Mouse (Mus musculus) MEL (cell line): Measurements from ENCODE around the gene Shisa8. TPM values are rescaled to one million over a fixed set of nuclear protein-coding genes. Genes with fewer than 3 reads are reported as not detected.

Experiments
- DNase-seq: peaks from one replicate; pipeline ENCODE4 v3.0.0; 2011; ENCODE audit warnings: low read depth, low spot score
- H3K27ac ChIP-seq: 2 replicates; pipeline ENCODE4 v1.5.1; 2012; ENCODE audit warnings: low read depth, mild to moderate bottlenecking, control low read depth, low read length, moderate library complexity; ENCODE audit not compliant: control insufficient read depth
- H3K27me3 ChIP-seq, 2 experiments: fragments of 150-350 bp in 1 of 2; sonication (generic) in 1 of 2; 2 replicates each; pipeline ENCODE4 v1.6.1; 2012; ENCODE audit warnings: low read length in 2 of 2, mild to moderate bottlenecking in 2 of 2, improper control_type of control experiment in 1 of 2, moderate library complexity in 1 of 2; ENCODE audit not compliant: insufficient read depth in 2 of 2, control insufficient read depth in 1 of 2
- H3K36me3 ChIP-seq, 2 experiments: 2 replicates each; pipeline ENCODE4 v1.6.1; 2012 to 2014; ENCODE audit warnings: low read length in 2 of 2, improper control_type of control experiment in 1 of 2, inconsistent platforms in 1 of 2, mild to moderate bottlenecking in 1 of 2; ENCODE audit not compliant: insufficient read depth in 2 of 2, control insufficient read depth in 1 of 2
- H3K4me1 ChIP-seq, 2 experiments: fragments of 150-350 bp in 1 of 2; sonication (generic) in 1 of 2; 2 replicates each; pipeline ENCODE4 v1.6.1; 2012; ENCODE audit warnings: low read length in 2 of 2, improper control_type of control experiment in 1 of 2, mild to moderate bottlenecking in 1 of 2; ENCODE audit not compliant: insufficient read depth in 2 of 2, control insufficient read depth in 1 of 2
- H3K4me3 ChIP-seq, 2 experiments: fragments of 150-350 bp in 1 of 2; sonication (generic) in 1 of 2; 2 replicates each; pipeline ENCODE4 v1.5.1; 2012; ENCODE audit warnings: low read depth in 2 of 2, low read length in 2 of 2, mild to moderate bottlenecking in 2 of 2, moderate library complexity in 2 of 2, control low read depth in 1 of 2, improper control_type of control experiment in 1 of 2; ENCODE audit not compliant: control insufficient read depth in 1 of 2, insufficient read depth in 1 of 2
- H3K79me2 ChIP-seq: 2 replicates; pipeline ENCODE4 v1.6.1; 2012; ENCODE audit warnings: mild to moderate bottlenecking, low read length, moderate library complexity; ENCODE audit not compliant: control insufficient read depth, poor library complexity, insufficient read depth
- H3K9ac ChIP-seq: 2 replicates; pipeline ENCODE4 v1.6.1; 2012; ENCODE audit warnings: low read depth, mild to moderate bottlenecking, control low read depth, low read length, moderate library complexity; ENCODE audit not compliant: control insufficient read depth, poor library complexity, severe bottlenecking
- H3K9me3 ChIP-seq: fragments of 150-350 bp; sonication (generic); replicated peaks from 2 replicates; pipeline ENCODE4 v1.6.1; 2012; ENCODE audit warnings: mild to moderate bottlenecking, low read length, improper control_type of control experiment, moderate library complexity; ENCODE audit not compliant: insufficient read depth
- CHD2 ChIP-seq: IDR thresholded peaks from 2 replicates; pipeline ENCODE4 v1.6.1; 2011; ENCODE audit warnings: low read length, improper control_type of control experiment
- CTCF ChIP-seq, 3 experiments: IDR thresholded peaks in 2 of 3; conservative IDR thresholded peaks in 1 of 3; 2 replicates each; pipeline ENCODE4 v1.5.1; 2011 to 2012; ENCODE audit warnings: low read length in 3 of 3, low read depth in 2 of 3, mild to moderate bottlenecking in 2 of 3, improper control_type of control experiment in 1 of 3, inconsistent platforms in 1 of 3, mixed read lengths in 1 of 3, moderate library complexity in 1 of 3; ENCODE audit not compliant: control insufficient read depth in 1 of 3, insufficient read depth in 1 of 3, poor library complexity in 1 of 3, severe bottlenecking in 1 of 3
- ELF1 ChIP-seq: IDR thresholded peaks from 2 replicates; pipeline ENCODE4 v1.6.1; 2014; ENCODE audit warnings: low read depth, mild to moderate bottlenecking, inconsistent platforms, low read length, improper control_type of control experiment, moderate library complexity
- ETS1 ChIP-seq: IDR thresholded peaks from 2 replicates; pipeline ENCODE4 v1.6.1; 2012; ENCODE audit warnings: low read depth, mild to moderate bottlenecking, inconsistent platforms, low read length, improper control_type of control experiment, moderate library complexity
- GABPA ChIP-seq: IDR thresholded peaks from 2 replicates; pipeline ENCODE4 v1.6.1; 2012; ENCODE audit warnings: low read depth, mild to moderate bottlenecking, inconsistent platforms, low read length, improper control_type of control experiment, moderate library complexity
- HCFC1 ChIP-seq: IDR thresholded peaks from 2 replicates; pipeline ENCODE4 v1.6.1; 2012; ENCODE audit warnings: low read depth, mild to moderate bottlenecking, inconsistent platforms, low read length, improper control_type of control experiment, moderate library complexity
- JUND ChIP-seq: IDR thresholded peaks from 2 replicates; pipeline ENCODE4 v1.6.1; 2011; ENCODE audit warnings: low read depth, mild to moderate bottlenecking, improper control_type of control experiment, low read length
- KAT2A ChIP-seq: conservative IDR thresholded peaks from 2 replicates; pipeline ENCODE4 v1.6.1; 2012; ENCODE audit warnings: low read depth, low read length, improper control_type of control experiment, inconsistent platforms
- MAX ChIP-seq: IDR thresholded peaks from 2 replicates; pipeline ENCODE4 v1.6.1; 2011; ENCODE audit warnings: low read length, improper control_type of control experiment
- MAZ ChIP-seq: IDR thresholded peaks from 2 replicates; pipeline ENCODE4 v1.6.1; 2012; ENCODE audit warnings: low read depth, mild to moderate bottlenecking, inconsistent platforms, low read length, improper control_type of control experiment
- MEF2A ChIP-seq: IDR thresholded peaks from 2 replicates; pipeline ENCODE4 v1.6.1; 2014; ENCODE audit warnings: low read depth, mild to moderate bottlenecking, inconsistent platforms, low read length, improper control_type of control experiment; ENCODE audit not compliant: poor library complexity, insufficient replicate concordance, severe bottlenecking; ENCODE audit errors: extremely low read depth
- MYB ChIP-seq: IDR thresholded peaks from 2 replicates; pipeline ENCODE4 v1.6.1; 2011; ENCODE audit warnings: mild to moderate bottlenecking, low read depth, low read length, improper control_type of control experiment
- POLR2AphosphoS5 ChIP-seq: IDR thresholded peaks from 2 replicates; pipeline ENCODE4 v1.6.1; 2012; ENCODE audit warnings: low read depth, borderline replicate concordance, mild to moderate bottlenecking, inconsistent platforms, low read length, moderate library complexity, mixed read lengths
- RAD21 ChIP-seq: IDR thresholded peaks from 2 replicates; pipeline ENCODE4 v1.6.1; 2011; ENCODE audit warnings: mild to moderate bottlenecking, low read depth, low read length, improper control_type of control experiment
- RCOR1 ChIP-seq: IDR thresholded peaks from 2 replicates; pipeline ENCODE4 v1.6.1; 2012; ENCODE audit warnings: low read depth, mild to moderate bottlenecking, inconsistent platforms, low read length, improper control_type of control experiment
- SIN3A ChIP-seq: IDR thresholded peaks from 2 replicates; pipeline ENCODE4 v1.6.1; 2012; ENCODE audit warnings: low read length, improper control_type of control experiment, inconsistent platforms
- SMC3 ChIP-seq: IDR thresholded peaks from 2 replicates; pipeline ENCODE4 v1.6.1; 2011; ENCODE audit warnings: low read depth, low read length, improper control_type of control experiment
- TAL1 ChIP-seq: IDR thresholded peaks from 2 replicates; pipeline ENCODE4 v1.6.1; 2012; ENCODE audit warnings: mild to moderate bottlenecking, inconsistent platforms, low read length, moderate library complexity, mixed read lengths
- UBTF ChIP-seq: IDR thresholded peaks from 2 replicates; pipeline ENCODE4 v1.6.1; 2012; ENCODE audit warnings: low read depth, mild to moderate bottlenecking, inconsistent platforms, low read length, improper control_type of control experiment, moderate library complexity, borderline replicate concordance; ENCODE audit not compliant: insufficient read depth
- USF1 ChIP-seq: IDR thresholded peaks from 2 replicates; pipeline ENCODE4 v1.6.1; 2014; ENCODE audit warnings: low read depth, mild to moderate bottlenecking, inconsistent platforms, low read length, improper control_type of control experiment, moderate library complexity
- ZC3H11A ChIP-seq: IDR thresholded peaks from 2 replicates; pipeline ENCODE4 v1.6.1; 2012; ENCODE audit warnings: low read depth, mild to moderate bottlenecking, inconsistent platforms, low read length, improper control_type of control experiment
- ZKSCAN1 ChIP-seq: IDR thresholded peaks from 2 replicates; pipeline ENCODE4 v1.6.1; 2012; ENCODE audit warnings: low read depth, mild to moderate bottlenecking, inconsistent platforms, low read length, improper control_type of control experiment, moderate library complexity
- ZMIZ1 ChIP-seq: IDR thresholded peaks from 2 replicates; pipeline ENCODE4 v1.6.1; 2012; ENCODE audit warnings: low read depth, mild to moderate bottlenecking, inconsistent platforms, low read length, improper control_type of control experiment, moderate library complexity
- ZNF384 ChIP-seq: IDR thresholded peaks from 2 replicates; pipeline ENCODE4 v1.6.1; 2012; ENCODE audit warnings: low read depth, mild to moderate bottlenecking, inconsistent platforms, low read length, improper control_type of control experiment
- polyA plus RNA-seq, 2 experiments: library from polyadenylated mRNA; stranded (reverse) in 1 of 2; unstranded in 1 of 2; fragments of >175 nt in 1 of 2; fragments of >200 nt in 1 of 2; gene quantifications; 2 replicates each; pipeline versions ENCODE4 v1.2.1 to v1.2.4; 2012; ENCODE audit warnings: low replicate concordance in 2 of 2, low read depth in 1 of 2; ENCODE audit not compliant: insufficient read length in 2 of 2, insufficient read depth in 1 of 2, missing spikeins in 1 of 2
- total RNA-seq: library from RNA; depleted of rRNA; stranded (reverse); fragments of 300-350 nt; gene quantifications from 2 replicates; pipeline ENCODE4 v1.2.3, GENCODE M21; 2012

Shisa8 gene
- total and polyA plus RNA-seq, 3 experiments, result 0.10 TPM; not detected in 2

DNA sequence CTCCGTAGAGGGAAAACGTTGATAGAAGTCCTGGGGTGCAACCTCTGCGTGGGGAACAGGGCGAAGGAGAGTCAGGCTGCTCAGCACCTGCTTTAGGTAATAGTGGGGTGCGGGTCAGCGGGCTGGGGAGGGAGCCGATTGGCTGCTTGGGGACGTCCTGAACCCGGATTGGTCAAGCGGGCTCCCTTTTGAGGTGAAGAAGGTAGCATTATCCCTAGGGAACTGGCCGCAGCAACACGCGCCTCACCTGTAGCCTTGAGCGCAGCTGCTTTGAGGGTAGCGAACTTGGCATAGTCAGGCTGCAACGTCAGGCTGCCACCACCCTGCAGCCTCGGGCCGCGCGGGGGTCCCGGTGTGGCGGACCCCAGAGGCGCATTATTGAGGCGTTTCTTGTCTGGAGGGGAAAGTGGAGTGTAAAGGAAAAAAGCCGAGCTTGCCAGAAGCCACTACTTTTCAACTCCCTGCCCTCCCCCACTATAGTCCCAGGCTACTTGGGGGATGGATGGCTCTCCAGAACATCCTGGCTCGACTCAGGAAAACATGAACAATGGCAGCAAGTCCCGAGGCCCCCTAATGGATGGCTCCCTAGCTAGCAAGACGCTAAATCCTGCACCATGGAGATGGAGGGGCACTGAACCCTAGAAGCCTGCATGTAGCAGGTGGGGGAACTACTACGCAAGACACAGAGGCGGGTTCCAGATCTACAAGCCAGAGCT is 5.0 kb downstream of the Shisa8 start:
- H3K4me1 ChIP-seq, result no peaks in the 10 kb centered on the region

DNA sequence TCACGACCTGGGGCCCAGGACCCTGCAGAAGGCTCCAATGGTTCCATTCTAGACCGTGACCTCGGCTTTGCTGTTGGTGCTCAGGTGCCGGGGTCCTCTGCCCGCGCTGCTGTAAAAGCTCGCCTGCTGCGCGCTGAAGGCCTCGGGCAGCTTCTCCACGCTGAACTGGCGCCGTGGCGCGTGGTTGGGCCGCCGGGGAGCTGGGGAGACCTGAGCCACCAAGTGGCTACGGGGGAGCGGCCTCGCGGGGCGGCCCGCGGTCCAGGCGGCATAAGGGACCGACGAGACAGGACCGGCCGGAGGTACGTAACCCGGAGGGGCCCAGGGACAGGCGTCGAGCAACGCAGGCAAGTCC is 5.5 kb downstream of the Shisa8 start:
- Histone ChIP-seq H3K9ac (no peak overlapping the region), H3K79me2 (no peaks in the 10 kb centered on the region), H3K9me3 (no peaks in the 10 kb centered on the region), H3K27me3 (no peaks in the 10 kb centered on the region), H3K4me1 (no peaks in the 10 kb centered on the region), H3K36me3 (no peaks in the 10 kb centered on the region), H3K4me3 (no peak overlapping the region), H3K27ac (no peak overlapping the region)
- no peak for DNase-seq
- TF ChIP-seq USF1, result no peak
- no peak for TF ChIP-seq ZMIZ1
- TF ChIP-seq SMC3, result no peak
- no peak for TF ChIP-seq ELF1
- TF ChIP-seq JUND, result no peak
- TF ChIP-seq CTCF (IDR thresholded peaks at IDR 0.05 in 2 of 3, conservative IDR thresholded peaks at IDR 0.05 in 1 of 3; ENCODE audit: control insufficient read depth in 1 of 3, insufficient read depth in 1 of 3, low read depth in 2 of 3, low read length in 3 of 3, poor library complexity in 1 of 3, severe bottlenecking in 1 of 3), result no peak
- no peak for TF ChIP-seq MAX
- TF ChIP-seq MYB, result no peak
- no peak for TF ChIP-seq UBTF
- TF ChIP-seq KAT2A, result no peak
- no peak for TF ChIP-seq MAZ
- TF ChIP-seq SIN3A, result no peak
- TF ChIP-seq TAL1, result no peak
- no peak for TF ChIP-seq CHD2
- no peak for TF ChIP-seq RCOR1
- no peak for TF ChIP-seq HCFC1
- no peak for TF ChIP-seq ETS1
- TF ChIP-seq ZKSCAN1, result no peak
- no peak for TF ChIP-seq ZC3H11A
- TF ChIP-seq RAD21, result no peak

More for the DNA sequence above, 5.0 kb downstream of the Shisa8 start:
- Histone ChIP-seq H3K79me2 (no peaks in the 10 kb centered on the region), H3K9me3 (no peaks in the 10 kb centered on the region), H3K36me3 (no peaks in the 10 kb centered on the region), H3K27ac (no peak overlapping the region), H3K4me3 (no peak overlapping the region), H3K27me3 (no peaks in the 10 kb centered on the region), H3K9ac (no peak overlapping the region)
- DNase-seq, result no peak
- no peak for TF ChIP-seq MYB
- TF ChIP-seq GABPA, result no peak
- no peak for TF ChIP-seq ZNF384
- TF ChIP-seq MEF2A, result no peak
- TF ChIP-seq POLR2AphosphoS5, result no peak
